11 mouse cellular contexts compared by ENCODE assay signal in genomic region chr11:8639007-8639718, GRCm38 (mm10). TPM values are rescaled to one million over a fixed set of nuclear protein-coding genes. Genes with fewer than 3 reads are reported as not detected.
DNase-seq lines count a peak whose midpoint lies in the region; ATAC-seq lines count a peak whose summit lies in the region.
"Had no signal": no experiment of that assay in that cellular context is flagged by ENCODE, and none has a peak within 500 bp of the region (broad histone marks: within the 10 kb centered on the region; RNA-seq: fewer than 3 reads in every experiment).

No protein-coding gene starts in this region.

- peak; percentile 62 for DNase-seq in adrenal gland, adult 2 months
- no peak for DNase-seq in adrenal gland, postnatal 25 days
- DNase-seq in heart, adult 18-20 months: no peak
- peak; percentile 60 to 72 for DNase-seq in right cerebral cortex, postnatal 10 days (ENCODE audit: low spot score in 2 of 2)
- DNase-seq in right cerebral cortex, postnatal 25 days: no peak
- DNase-seq in left cerebral cortex, postnatal 36 days (ENCODE audit: low spot score in 2 of 2): no peak
- DNase-seq: thymus, postnatal 25 days had no signal

- H3K4me2 ChIP-seq in heart, embryonic 15.5 days: 0 out of 2 replicates have a peak overlapping the region, but pooled peaks have one; percentile 2
- H3K4me2 ChIP-seq in stomach, embryonic 15.5 days: no peak overlapping the region

- peaks cover 62% of the 10 kb centered on the region for H3K4me1 ChIP-seq in heart, embryonic 15.5 days (replicated peaks)
- peaks cover 33% of the 10 kb centered on the region for H3K4me1 ChIP-seq in stomach, embryonic 15.5 days

- no peaks in the 10 kb centered on the region for H3K36me3 ChIP-seq in heart, embryonic 15.5 days
- peaks cover 5% of the 10 kb centered on the region; the same call in 1 of the 2 replicates for H3K36me3 ChIP-seq in stomach, embryonic 15.5 days
- H3K36me3 ChIP-seq: forebrain, embryonic 10.5 days; G1E had no signal

- 48% methylated on average over 6 of the region's 6 CpGs for WGBS in heart, embryonic 15.5 days
- 63% methylated on average over 6 of the region's 6 CpGs for WGBS in stomach, embryonic 15.5 days

- H3K9me3 ChIP-seq in heart, embryonic 15.5 days (replicated peaks): no peaks in the 10 kb centered on the region
- no peaks in the 10 kb centered on the region for H3K9me3 ChIP-seq in stomach, embryonic 15.5 days
- H3K9me3 ChIP-seq: forebrain, embryonic 10.5 days had no signal

- no peaks in the 10 kb centered on the region for H3K27me3 ChIP-seq in heart, embryonic 15.5 days
- H3K27me3 ChIP-seq in stomach, embryonic 15.5 days (replicated peaks): no peaks in the 10 kb centered on the region

- no peak overlapping the region for H3K4me3 ChIP-seq in heart, embryonic 15.5 days
- H3K4me3 ChIP-seq in stomach, embryonic 15.5 days (replicated peaks): no peak overlapping the region
- H3K4me3 ChIP-seq: forebrain, embryonic 10.5 days had no signal

- ATAC-seq in heart, embryonic 15.5 days (replicated peaks; ENCODE audit: insufficient number of reproducible peaks, insufficient read depth, low FRiP score, low read depth): no peak
- no peak for ATAC-seq in stomach, embryonic 15.5 days (ENCODE audit: insufficient read depth, low FRiP score, low read depth)

- intact Hi-C loops in left cerebral cortex, postnatal 36 days (cut with DNase I): no loop called here

- peak overlapping the region; percentile 59 for H3K27ac ChIP-seq in heart, embryonic 15.5 days
- peak overlapping the region; percentile 31; the same call in 1 of the 2 replicates for H3K27ac ChIP-seq in stomach, embryonic 15.5 days
- H3K27ac ChIP-seq: forebrain, embryonic 10.5 days had no signal

- H3K9ac ChIP-seq in heart, embryonic 15.5 days: no peak overlapping the region
- no peak overlapping the region for H3K9ac ChIP-seq in stomach, embryonic 15.5 days

RNA-seq across cellular contexts. Expression of gene Tns3, which starts 25.2 kb away (rescaled TPM):
- 10 to 100 TPM; 57.2 to 67.7 TPM for total RNA-seq in adrenal gland, adult 2 months (2021)
- polyA plus RNA-seq in adrenal gland, adult 2 months (2012; rRNA removed): 39.2 and 44.2 TPM in 2 replicates
- total RNA-seq in adrenal gland, postnatal 25 days (2021): 52.2 and 71.1 TPM in 2 replicates
- polyA plus RNA-seq in heart, embryonic 15.5 days (2015; fragmentation: Nextera tagmentation; extraction: Ambion mirVana): 16.4 and 22.9 TPM in 2 replicates
- 10 to 100 TPM; 22.3 to 23.2 TPM for total RNA-seq in heart, adult 18-20 months (2021)
- polyA plus RNA-seq in stomach, embryonic 15.5 days (2015; fragmentation: Nextera tagmentation; extraction: Ambion mirVana): 26.9 and 28.9 TPM in 2 replicates
- total RNA-seq in left cerebral cortex, postnatal 36 days (2021): 10 to 100 TPM; 36.9 to 39.4 TPM
- polyA plus RNA-seq: G1E had no signal

Comparison
In these comparisons a context has a peak if more than half of its experiments do, and no peak if none do; other contexts are left out.
1. DNase-seq: peak in adrenal gland, adult 2 months (single experiment) and right cerebral cortex, postnatal 10 days (2 of 2); none in adrenal gland, postnatal 25 days (single experiment), heart, adult 18-20 months (0 of 2), right cerebral cortex, postnatal 25 days (single experiment) and left cerebral cortex, postnatal 36 days (0 of 2).